Comparison of ENCODE assay signal across 25 mouse cellular contexts in the genomic region with DNA sequence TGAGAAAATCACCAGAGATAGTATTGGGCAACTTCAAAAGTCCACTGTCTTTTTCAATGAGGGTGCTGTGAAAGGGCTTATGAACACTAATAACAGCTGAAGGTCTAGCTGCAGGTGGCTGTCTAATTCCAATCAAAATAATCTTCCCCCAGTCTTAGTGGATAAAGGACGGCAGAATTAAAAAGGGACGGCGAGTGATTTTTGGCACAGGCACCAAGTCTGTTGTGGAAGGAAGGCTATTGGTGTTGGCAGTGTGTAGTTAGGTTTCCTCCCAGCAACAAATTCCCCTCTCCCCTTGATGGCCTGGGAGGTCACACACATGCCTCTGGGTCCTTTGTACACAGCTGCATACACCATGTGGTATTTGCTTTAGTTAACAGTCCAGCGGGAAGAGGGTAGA.
DNase-seq lines count a peak whose midpoint lies in the region; ATAC-seq lines count a peak whose summit lies in the region.
"Had no signal": no experiment of that assay in that cellular context is flagged by ENCODE, and none has a peak within 500 bp of the region (broad histone marks: within the 10 kb centered on the region; RNA-seq: fewer than 3 reads in every experiment).

No protein-coding gene starts in this region.

- H3K4me3 ChIP-seq in embryonic facial prominence, embryonic 14.5 days (ENCODE audit: low read depth, low read length): no peak overlapping the region
- H3K4me3 ChIP-seq in embryonic facial prominence, embryonic 10.5 days: no peak overlapping the region
- no peak overlapping the region for H3K4me3 ChIP-seq in limb, embryonic 10.5 days
- H3K4me3 ChIP-seq: embryonic facial prominence, embryonic 15.5 days; forebrain, embryonic 12.5 days; forebrain, embryonic 15.5 days; heart, adult 2 months; heart, embryonic 10.5 days; heart, embryonic 13.5 days; hindbrain, embryonic 12.5 days; hindbrain, embryonic 15.5 days had no signal

- DNase-seq in embryonic facial prominence, embryonic 14.5 days (ENCODE audit: low spot score): peak; percentile 41
- no peak for DNase-seq in embryonic facial prominence, embryonic 10.5 days (ENCODE audit: low spot score)
- peak; percentile 33 for DNase-seq in retina, postnatal 1 day
- no peak for DNase-seq in retina, embryonic 14.5 days (ENCODE audit: low spot score)
- no peak for DNase-seq in limb, embryonic 10.5 days (ENCODE audit: low spot score)
- no peak for DNase-seq in lung, postnatal 4 days
- DNase-seq: adrenal gland, adult 2 months; adrenal gland, postnatal 14 days; B cell, adult 2 months; cerebellum, adult 18-20 months; cerebellum, adult 9-10 months; cerebellum, postnatal 14 days; embryo, embryonic 11 days; gastrocnemius, postnatal 25 days; heart, adult 2 months had no signal

- H3K27me3 ChIP-seq in embryonic facial prominence, embryonic 14.5 days (replicated peaks; ENCODE audit: control insufficient read depth, insufficient read depth, low read length): no peaks in the 10 kb centered on the region
- 0 out of 2 replicates have a peak, but pooled peaks cover 3% of the 10 kb centered on the region for H3K27me3 ChIP-seq in embryonic facial prominence, embryonic 10.5 days (replicated peaks; ENCODE audit: low read depth, poor library complexity, severe bottlenecking)
- H3K27me3 ChIP-seq in limb, embryonic 10.5 days (ENCODE audit: low read depth, poor library complexity, severe bottlenecking): no peaks in the 10 kb centered on the region
- H3K27me3 ChIP-seq: CH12.LX; embryonic facial prominence, embryonic 15.5 days; forebrain, embryonic 12.5 days; forebrain, embryonic 15.5 days; heart, embryonic 13.5 days; hindbrain, embryonic 12.5 days; hindbrain, embryonic 15.5 days had no signal

- H3K4me1 ChIP-seq in embryonic facial prominence, embryonic 14.5 days (ENCODE audit: control insufficient read depth, insufficient read depth, low read length): peaks cover 26% of the 10 kb centered on the region
- H3K4me1 ChIP-seq in embryonic facial prominence, embryonic 10.5 days: peaks cover 35% of the 10 kb centered on the region
- H3K4me1 ChIP-seq in limb, embryonic 10.5 days: peaks cover 57% of the 10 kb centered on the region
- H3K4me1 ChIP-seq: heart, embryonic 13.5 days had no signal

- 54% methylated on average over 4 of the region's 4 CpGs for WGBS in embryonic facial prominence, embryonic 14.5 days
- WGBS in embryonic facial prominence, embryonic 10.5 days: 60% methylated on average over 4 of the region's 4 CpGs
- 88% methylated on average over 4 of the region's 4 CpGs for WGBS in limb, embryonic 10.5 days

- no peak overlapping the region for H3K27ac ChIP-seq in embryonic facial prominence, embryonic 14.5 days (replicated peaks; ENCODE audit: low read depth, low read length)
- no peak overlapping the region for H3K27ac ChIP-seq in embryonic facial prominence, embryonic 10.5 days (replicated peaks)
- 0 out of 2 replicates have a peak overlapping the region, but pooled peaks have one; percentile 43 for H3K27ac ChIP-seq in limb, embryonic 10.5 days
- H3K27ac ChIP-seq: embryonic facial prominence, embryonic 15.5 days; forebrain, embryonic 12.5 days; forebrain, embryonic 15.5 days; heart, adult 2 months; heart, embryonic 10.5 days; heart, embryonic 13.5 days; hindbrain, embryonic 12.5 days; hindbrain, embryonic 15.5 days had no signal

- H3K9me3 ChIP-seq in embryonic facial prominence, embryonic 14.5 days (ENCODE audit: control insufficient read depth, low read length): no peaks in the 10 kb centered on the region
- H3K9me3 ChIP-seq in embryonic facial prominence, embryonic 10.5 days: no peaks in the 10 kb centered on the region
- H3K9me3 ChIP-seq in limb, embryonic 10.5 days (replicated peaks): no peaks in the 10 kb centered on the region
- H3K9me3 ChIP-seq: embryonic facial prominence, embryonic 15.5 days; forebrain, embryonic 12.5 days; forebrain, embryonic 15.5 days; heart, embryonic 10.5 days; heart, embryonic 13.5 days; hindbrain, embryonic 12.5 days; hindbrain, embryonic 15.5 days had no signal

- ATAC-seq in embryonic facial prominence, embryonic 14.5 days (ENCODE audit: low read depth): no peak
- ATAC-seq: forebrain, embryonic 15.5 days; intestine, postnatal 0 days had no signal

- H3K9ac ChIP-seq in embryonic facial prominence, embryonic 14.5 days (ENCODE audit: low read depth, low read length): no peak overlapping the region
- H3K9ac ChIP-seq: embryonic facial prominence, embryonic 15.5 days; forebrain, embryonic 12.5 days; forebrain, embryonic 15.5 days; heart, embryonic 13.5 days; hindbrain, embryonic 12.5 days; hindbrain, embryonic 15.5 days had no signal

- no peak overlapping the region for H3K4me2 ChIP-seq in embryonic facial prominence, embryonic 14.5 days (ENCODE audit: low read depth, low read length)
- H3K4me2 ChIP-seq: embryonic facial prominence, embryonic 15.5 days; forebrain, embryonic 12.5 days; forebrain, embryonic 15.5 days; heart, embryonic 13.5 days; hindbrain, embryonic 12.5 days; hindbrain, embryonic 15.5 days had no signal

- no peaks in the 10 kb centered on the region for H3K36me3 ChIP-seq in embryonic facial prominence, embryonic 14.5 days (ENCODE audit: control insufficient read depth, insufficient read depth, low read length)
- no peaks in the 10 kb centered on the region for H3K36me3 ChIP-seq in embryonic facial prominence, embryonic 10.5 days (replicated peaks)
- H3K36me3 ChIP-seq in limb, embryonic 10.5 days: no peaks in the 10 kb centered on the region
- H3K36me3 ChIP-seq: embryonic facial prominence, embryonic 15.5 days; forebrain, embryonic 12.5 days; forebrain, embryonic 15.5 days; G1E; heart, embryonic 10.5 days; heart, embryonic 13.5 days; hindbrain, embryonic 12.5 days; hindbrain, embryonic 15.5 days had no signal

Comparison
In these comparisons a context has a peak if more than half of its experiments do, and no peak if none do; other contexts are left out.
1. DNase-seq: peak in embryonic facial prominence, embryonic 14.5 days (single experiment) and retina, postnatal 1 day (single experiment); none in embryonic facial prominence, embryonic 10.5 days (single experiment), retina, embryonic 14.5 days (single experiment), limb, embryonic 10.5 days (single experiment) and lung, postnatal 4 days (0 of 2).